Mouse (Mus musculus): ENCODE data around the gene Atp12a.
A peak's percentile ranks its signal among the peaks of the same experiment; 100 is the strongest.

Atp12a gene

GRCm38 (mm10) chr14:56364711-56365237 is at the start of gene Atp12a:
Gene Atp12a, plus strand, starts transcription at chr14:56365068.
- no peak for DNase-seq

GRCm38 (mm10) chr14:56315519-56315918 is 49.3 kb upstream of the Atp12a start:
- no peak for DNase-seq

DNA sequence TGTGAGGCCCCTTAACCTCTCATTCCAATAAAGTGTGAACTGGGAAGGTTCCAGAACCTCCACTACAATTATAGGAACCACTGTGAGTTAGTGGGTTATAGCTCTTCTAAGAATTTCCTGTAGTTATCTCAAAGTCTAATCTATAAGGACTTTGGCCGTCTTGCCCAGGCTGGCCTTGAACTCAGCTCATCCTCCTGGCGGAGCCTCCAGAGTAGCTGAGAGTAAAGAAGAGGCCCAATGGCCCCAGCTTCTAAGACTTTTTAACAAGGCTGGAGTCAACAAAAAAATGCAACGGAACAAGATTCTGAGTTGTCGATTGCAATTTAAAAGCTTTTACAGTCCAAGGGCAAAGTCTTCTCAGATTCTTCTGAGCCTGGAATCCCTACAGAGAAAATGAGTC is 48.5 kb upstream of the Atp12a start:
- no peak for DNase-seq

- DNase-seq, result no peak
Observed at GRCm38 (mm10) chr14:56322982-56323381, 41.9 kb upstream of the Atp12a start.

GRCm38 (mm10) chr14:56325038-56325437 is 39.8 kb upstream of the Atp12a start:
- no peak for DNase-seq

- no peak for DNase-seq
Observed at GRCm38 (mm10) chr14:56333700-56334099, 31.2 kb upstream of the Atp12a start.

GRCm38 (mm10) chr14:56334437-56334836 is 30.4 kb upstream of the Atp12a start:
- no peak for DNase-seq

DNA sequence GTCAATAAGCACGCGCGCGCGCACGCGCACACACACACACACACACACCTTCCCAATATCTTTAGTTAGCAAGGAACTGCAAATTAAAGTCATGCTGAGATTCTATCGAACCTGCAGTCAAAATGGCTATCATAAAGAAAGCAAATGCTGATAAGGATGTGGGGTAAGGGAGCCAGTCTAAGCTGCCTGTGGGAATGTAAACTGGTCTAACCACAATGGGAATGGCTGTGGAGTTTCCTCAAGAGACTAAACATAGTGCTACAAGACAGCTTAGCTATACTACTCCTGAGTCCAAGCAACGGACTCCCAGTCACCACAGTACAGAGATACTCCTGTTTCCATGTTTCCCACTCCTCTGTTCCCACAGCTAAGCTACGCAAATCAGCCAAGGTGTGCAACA is 28.8 kb upstream of the Atp12a start:
- no peak for DNase-seq

GRCm38 (mm10) chr14:56337075-56337474 is 27.8 kb upstream of the Atp12a start:
- no peak for DNase-seq

- no peak for DNase-seq
Observed at GRCm38 (mm10) chr14:56337696-56338095, 27.2 kb upstream of the Atp12a start.

- DNase-seq, result no peak
Observed at GRCm38 (mm10) chr14:56338882-56339442, 25.9 kb upstream of the Atp12a start.

GRCm38 (mm10) chr14:56348704-56349103 is 16.2 kb upstream of the Atp12a start:
- peak; percentile 48 for DNase-seq

- DNase-seq, result peak; percentile 31
Observed at GRCm38 (mm10) chr14:56349541-56349940, 15.3 kb upstream of the Atp12a start.

GRCm38 (mm10) chr14:56351959-56352660 is 12.8 kb upstream of the Atp12a start:
- peak; percentile 11 for DNase-seq

DNA sequence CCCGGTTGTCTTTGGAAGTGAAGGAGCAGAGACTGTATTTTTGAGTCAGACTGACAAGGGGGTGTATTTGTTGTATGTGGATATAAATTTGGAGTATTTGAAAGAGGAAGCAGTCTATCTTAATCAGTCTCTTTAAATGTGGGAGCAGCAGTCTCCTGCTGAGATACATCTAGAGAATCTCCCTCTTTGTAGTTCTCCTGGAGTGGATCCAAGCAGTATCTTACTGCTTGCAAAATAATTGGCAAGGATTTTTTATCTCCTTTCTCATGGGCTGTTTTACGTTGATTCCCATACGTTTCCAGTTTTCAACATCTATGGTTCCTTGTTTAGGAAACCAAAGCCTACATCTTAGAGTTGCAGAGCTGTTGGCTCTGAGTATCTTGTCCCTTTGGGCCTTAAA is 10.1 kb upstream of the Atp12a start:
- no peak for DNase-seq

DNA sequence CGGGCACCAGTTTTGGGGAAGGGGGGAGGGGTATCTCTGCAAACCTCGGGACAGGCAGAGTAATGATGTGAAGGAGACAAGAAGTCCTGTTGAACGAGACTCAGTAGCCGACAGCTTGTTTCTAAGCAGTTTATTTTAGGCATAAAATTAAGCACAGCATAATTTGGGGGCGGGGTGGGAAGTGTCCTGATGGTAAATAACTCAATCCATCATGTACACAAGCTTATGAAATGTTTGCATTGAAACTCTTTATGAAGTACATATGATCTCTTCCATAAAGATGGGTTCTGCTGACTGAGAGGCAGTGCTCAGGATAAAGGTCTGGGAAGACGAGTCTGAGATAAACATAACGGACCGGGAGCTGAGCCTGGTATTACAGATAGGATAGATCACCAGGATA is 9.5 kb upstream of the Atp12a start:
- DNase-seq, result no peak

DNA sequence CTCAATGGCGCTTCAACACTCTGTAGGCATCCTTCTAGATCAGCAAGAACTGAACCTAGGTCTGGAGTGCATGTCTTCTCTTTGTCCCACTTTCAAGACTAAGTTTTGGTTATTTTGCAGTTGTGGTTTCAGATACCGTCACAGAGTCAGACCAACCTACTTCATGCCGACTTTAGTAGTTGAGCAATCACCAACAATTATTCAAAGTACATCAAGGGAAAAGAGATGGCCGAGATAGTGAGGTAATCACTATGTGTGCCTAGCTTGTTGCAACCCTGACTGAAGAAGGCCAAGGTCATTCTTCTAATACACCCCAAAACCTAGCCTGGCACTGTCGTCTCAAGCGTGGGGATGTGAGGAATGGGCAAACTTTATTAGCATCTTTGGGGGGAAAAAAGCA is 8.7 kb upstream of the Atp12a start:
- DNase-seq, result no peak

DNA sequence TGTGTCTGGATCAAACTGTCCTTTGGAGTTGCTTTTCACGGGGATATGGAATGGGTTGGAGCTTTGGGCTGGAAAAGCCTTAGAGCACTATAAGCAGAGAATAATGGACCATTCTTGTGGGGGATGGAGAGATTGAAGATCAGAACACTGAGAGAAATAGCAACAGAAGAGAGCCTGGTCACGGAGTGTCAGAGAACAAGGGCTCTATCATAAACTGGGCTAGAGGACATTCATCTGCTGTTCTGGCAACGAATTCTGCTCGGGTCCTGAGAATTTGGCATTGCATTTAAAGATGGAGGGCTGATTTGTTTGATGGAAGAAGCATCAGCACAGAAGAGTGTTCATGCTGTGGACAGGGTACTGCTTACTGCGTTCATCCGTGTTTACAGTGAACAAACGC is 6.4 kb upstream of the Atp12a start:
- no peak for DNase-seq

- DNase-seq, result no peak
Observed at GRCm38 (mm10) chr14:56359131-56359530, 5.7 kb upstream of the Atp12a start.

DNA sequence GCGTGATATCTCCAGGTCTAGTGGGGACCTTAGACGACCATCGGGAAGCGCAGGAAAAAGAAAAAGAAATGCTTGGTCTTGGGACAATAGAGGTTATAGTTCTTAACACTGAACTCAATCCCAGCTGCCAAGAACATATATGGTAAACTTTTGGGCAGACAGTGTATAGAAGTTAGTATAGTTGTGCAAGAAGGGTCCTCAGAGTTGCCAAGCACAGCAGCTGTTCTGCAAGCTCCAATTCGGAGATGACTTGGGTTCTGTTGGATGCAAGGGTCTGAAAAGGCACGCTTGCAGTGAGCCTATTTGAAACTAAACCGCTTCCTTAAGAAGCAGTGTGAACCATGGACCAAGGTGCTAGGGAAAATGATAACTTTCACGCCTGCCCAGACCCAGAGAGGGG is 424 bp downstream of the Atp12a start:
- DNase-seq, result no peak

- no peak for DNase-seq
Observed at GRCm38 (mm10) chr14:56366712-56367111, 1.8 kb downstream of the Atp12a start.

DNA sequence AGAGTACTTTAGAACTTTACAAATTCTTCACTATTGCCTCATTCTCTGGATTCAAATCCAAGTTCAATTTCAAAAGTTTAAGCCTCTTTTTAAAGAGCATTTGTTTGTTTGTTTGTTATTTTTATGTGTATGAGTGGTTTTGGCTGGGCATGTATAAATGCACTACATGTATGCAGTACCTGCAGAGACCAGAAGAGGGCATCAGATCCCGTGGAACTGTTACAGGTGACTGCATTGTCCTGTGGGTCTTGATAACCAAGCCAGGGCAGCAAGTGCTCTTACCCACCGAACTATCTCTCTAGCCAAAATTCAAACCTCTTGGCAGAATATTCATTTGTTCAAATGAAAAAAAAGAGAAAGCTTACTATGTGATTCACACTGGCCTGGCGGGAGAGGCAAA is 4.0 kb downstream of the Atp12a start:
- no peak for DNase-seq

DNA sequence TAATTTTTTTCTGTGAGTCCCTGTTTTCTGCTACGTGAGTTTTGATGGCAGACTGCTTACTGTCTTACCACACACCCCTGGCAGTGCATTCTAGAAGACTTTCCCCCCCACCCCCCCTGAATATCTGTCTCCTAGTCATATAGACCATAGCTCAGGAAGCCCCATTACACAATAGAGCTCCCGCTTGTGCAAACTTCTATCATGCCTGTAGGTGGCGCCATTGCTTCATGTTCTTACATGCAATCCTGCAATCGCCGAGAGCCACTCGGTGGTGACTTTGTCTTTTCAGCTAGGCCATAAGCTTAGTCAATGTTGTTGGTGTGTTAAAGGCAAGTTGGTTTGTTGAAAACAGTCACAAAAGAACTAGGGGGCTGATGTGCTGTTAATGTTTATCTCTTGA is 10.9 kb downstream of the Atp12a start:
- peak; percentile 68 for DNase-seq

DNA sequence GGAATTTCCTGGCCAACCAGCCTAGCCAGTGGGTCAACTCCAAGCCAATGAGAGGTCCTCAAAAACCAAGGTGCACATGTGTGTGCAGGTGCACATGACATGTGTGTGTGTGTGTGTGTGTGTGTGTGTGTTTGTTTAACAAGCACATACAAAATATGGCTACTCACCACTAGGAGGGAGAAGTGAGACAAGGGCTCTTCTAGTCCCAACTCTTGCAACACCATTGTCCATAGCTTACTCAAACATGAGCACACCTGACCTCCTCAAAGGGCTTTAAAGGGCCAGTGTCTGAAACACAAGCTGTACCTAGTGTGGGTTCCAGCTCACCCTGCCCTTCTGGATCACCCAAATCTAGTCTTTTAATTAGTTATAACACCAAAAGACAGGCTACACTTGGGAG is 12.9 kb downstream of the Atp12a start:
- no peak for DNase-seq

- no peak for DNase-seq
Observed at GRCm38 (mm10) chr14:56379336-56379735, 14.5 kb downstream of the Atp12a start.
